Mouse (Mus musculus): ENCODE results near the gene Cd40lg.

Gene Cd40lg

DNA sequence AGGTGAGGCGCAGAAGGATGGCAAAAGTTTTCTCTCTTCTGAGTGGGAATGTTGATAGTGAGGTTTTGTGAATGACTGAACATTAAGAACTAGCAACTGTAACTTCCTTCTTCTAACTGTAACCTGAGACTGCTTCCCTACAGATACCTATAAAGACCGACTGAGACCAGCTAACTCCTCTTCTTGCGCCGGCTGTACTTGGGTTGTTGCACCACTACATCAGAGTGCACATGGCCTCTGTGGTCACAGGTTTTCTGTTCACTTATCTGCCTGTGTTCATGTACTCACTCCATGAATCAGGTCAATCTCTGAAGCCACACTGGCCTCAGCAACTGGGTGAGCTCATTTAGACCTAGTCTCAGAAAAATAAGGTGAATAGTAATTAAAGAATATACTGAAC is 51.6 kb downstream of the Cd40lg start:
- DNase-seq (ENCODE audit: low read depth, low spot score) = no peak
